Comparison of ENCODE assay signal across 8 mouse cellular contexts in genomic region chr7:130533316-130534260, GRCm38 (mm10). TPM values are rescaled to one million over a fixed set of nuclear protein-coding genes. Genes with fewer than 3 reads are reported as not detected.
DNase-seq lines count a peak whose midpoint lies in the region; ATAC-seq and TF ChIP-seq lines count a peak whose summit lies in the region.

No protein-coding gene starts in this region.

- TF ChIP-seq EP300 in ES-Bruce4 (IDR thresholded peaks at IDR 0.05; ENCODE audit: insufficient read depth, low read depth, low read length): 0 out of 2 replicates have a peak, but pooled peaks have one; percentile 57

- peaks cover 4% of the 10 kb centered on the region for H3K9me3 ChIP-seq in ES-Bruce4 (replicated peaks; ENCODE audit: control insufficient read depth, insufficient read depth, low read length, poor library complexity, severe bottlenecking)
- H3K9me3 ChIP-seq in forebrain, embryonic 16.5 days (ENCODE audit: control insufficient read depth, low read length): no peaks in the 10 kb centered on the region
- no peaks in the 10 kb centered on the region for H3K9me3 ChIP-seq in neural tube, embryonic 15.5 days (replicated peaks)

- no peak for TF ChIP-seq POLR2A in ES-Bruce4 (IDR thresholded peaks at IDR 0.05; ENCODE audit: insufficient read depth, low read length)

- H3K4me1 ChIP-seq in ES-Bruce4 (ENCODE audit: control insufficient read depth, insufficient read depth, low read length): no peaks in the 10 kb centered on the region
- peaks cover 3% of the 10 kb centered on the region; the same call in 1 of the 2 replicates for H3K4me1 ChIP-seq in forebrain, embryonic 16.5 days (replicated peaks; ENCODE audit: control insufficient read depth, insufficient read depth, low read length)
- H3K4me1 ChIP-seq in neural tube, embryonic 15.5 days: 0 out of 2 replicates have a peak, but pooled peaks cover 4% of the 10 kb centered on the region

- H3K36me3 ChIP-seq in ES-Bruce4 (ENCODE audit: control insufficient read depth, insufficient read depth, low read length, poor library complexity, severe bottlenecking): peaks cover 46% of the 10 kb centered on the region
- peaks cover 9% of the 10 kb centered on the region; the same call in 1 of the 2 replicates for H3K36me3 ChIP-seq in forebrain, embryonic 16.5 days (ENCODE audit: control insufficient read depth, insufficient read depth)
- peaks cover 35% of the 10 kb centered on the region for H3K36me3 ChIP-seq in neural tube, embryonic 15.5 days

- H3K27ac ChIP-seq in ES-Bruce4 (ENCODE audit: insufficient read depth, low read length): peak overlapping the region; percentile 73
- no peak overlapping the region for H3K27ac ChIP-seq in forebrain, embryonic 16.5 days (ENCODE audit: low read length)
- H3K27ac ChIP-seq in neural tube, embryonic 15.5 days (replicated peaks): no peak overlapping the region; the same call in 1 of the 2 replicates

- TF ChIP-seq CTCF in ES-Bruce4 (IDR thresholded peaks at IDR 0.05; ENCODE audit: low read depth, low read length): peak; percentile 94

- peak overlapping the region; percentile 30; the same call in 1 of the 2 replicates for H3K9ac ChIP-seq in ES-Bruce4 (ENCODE audit: low read depth, poor library complexity, severe bottlenecking)
- no peak overlapping the region for H3K9ac ChIP-seq in forebrain, embryonic 16.5 days (replicated peaks; ENCODE audit: low read depth, low read length)
- no peak overlapping the region for H3K9ac ChIP-seq in neural tube, embryonic 15.5 days (replicated peaks)

- no peaks in the 10 kb centered on the region for H3K27me3 ChIP-seq in ES-Bruce4 (ENCODE audit: control insufficient read depth, insufficient read depth, low read length, poor library complexity, severe bottlenecking)
- no peaks in the 10 kb centered on the region for H3K27me3 ChIP-seq in forebrain, embryonic 16.5 days (replicated peaks; ENCODE audit: control insufficient read depth, insufficient read depth, low read length)
- H3K27me3 ChIP-seq in neural tube, embryonic 15.5 days (replicated peaks): no peaks in the 10 kb centered on the region

- 41% methylated on average over 24 of the region's 25 CpGs for WGBS in forebrain, embryonic 16.5 days
- WGBS in neural tube, embryonic 15.5 days: 46% methylated on average over 24 of the region's 25 CpGs

- peak overlapping the region; percentile 36 for H3K4me3 ChIP-seq in ES-Bruce4 (ENCODE audit: low read depth, low read length)
- no peak overlapping the region for H3K4me3 ChIP-seq in forebrain, embryonic 16.5 days (replicated peaks; ENCODE audit: low read length)
- H3K4me3 ChIP-seq in neural tube, embryonic 15.5 days (replicated peaks): no peak overlapping the region

- intact Hi-C loops in heart, postnatal 25 days (cut with DNase I): loop anchor here (1.0 to 5.0 kb wide), 2 partner anchors 209 to 229 kb away; no protein-coding TSS in a partner anchor

- peak; percentile 86 for DNase-seq in cerebellum, adult 11 months
- peak; percentile 64 for DNase-seq in heart, postnatal 25 days (ENCODE audit: low spot score)
- peak; percentile 89 for DNase-seq in layer of hippocampus, adult 11-12 months (ENCODE audit: low spot score)
- DNase-seq in lung, adult 18-20 months: peak; percentile 84 to 87
- DNase-seq in testis, postnatal 10 days (ENCODE audit: low spot score): peak; percentile 95

- no peak overlapping the region for H3K4me2 ChIP-seq in forebrain, embryonic 16.5 days (ENCODE audit: low read length)
- no peak overlapping the region for H3K4me2 ChIP-seq in neural tube, embryonic 15.5 days

- ATAC-seq in forebrain, embryonic 16.5 days: peak; percentile 83
- ATAC-seq in neural tube, embryonic 15.5 days (ENCODE audit: low FRiP score): peak; percentile 68; the same call in 1 of the 2 replicates

RNA-seq across cellular contexts. Expression of gene Ate1, which starts 13.4 kb away (rescaled TPM):
- 36.8 and 37.1 TPM in 2 replicates for polyA plus RNA-seq in ES-Bruce4 (2011; ENCODE audit: insufficient read depth, insufficient read length, low read depth, missing spikeins)
- polyA plus RNA-seq in forebrain, embryonic 16.5 days (2015; fragmentation: Nextera tagmentation; extraction: Ambion mirVana): 86.3 and 95.4 TPM in 2 replicates
- total RNA-seq in heart, postnatal 25 days (2021): 10 to 100 TPM; 32.2 to 32.3 TPM
- polyA plus RNA-seq in neural tube, embryonic 15.5 days (2015; fragmentation: Nextera tagmentation; extraction: Ambion mirVana): 103 and 111 TPM in 2 replicates

RNA-seq across cellular contexts. Expression of gene Nsmce4a, which starts 39.3 kb away (rescaled TPM):
- 152 and 161 TPM in 2 replicates for polyA plus RNA-seq in ES-Bruce4 (2011; ENCODE audit: insufficient read depth, insufficient read length, low read depth, missing spikeins)
- polyA plus RNA-seq in forebrain, embryonic 16.5 days (2015; fragmentation: Nextera tagmentation; extraction: Ambion mirVana): 92.2 and 104 TPM in 2 replicates
- 10 to 100 TPM; 38.5 to 46.1 TPM for total RNA-seq in heart, postnatal 25 days (2021)
- 74.8 and 96.9 TPM in 2 replicates for polyA plus RNA-seq in neural tube, embryonic 15.5 days (2015; fragmentation: Nextera tagmentation; extraction: Ambion mirVana)

RNA-seq across cellular contexts. Expression of gene Tacc2, which starts 43.6 kb away (rescaled TPM):
- 80.9 and 98.7 TPM in 2 replicates for polyA plus RNA-seq in ES-Bruce4 (2011; ENCODE audit: insufficient read depth, insufficient read length, low read depth, missing spikeins)
- polyA plus RNA-seq in forebrain, embryonic 16.5 days (2015; fragmentation: Nextera tagmentation; extraction: Ambion mirVana): 53.3 and 59.0 TPM in 2 replicates
- 100 to 1,000 TPM; 364 to 380 TPM for total RNA-seq in heart, postnatal 25 days (2021)
- polyA plus RNA-seq in neural tube, embryonic 15.5 days (2015; fragmentation: Nextera tagmentation; extraction: Ambion mirVana): 53.9 and 58.9 TPM in 2 replicates
